Mouse (Mus musculus) spleen, adult 2 months (tissue): ENCODE measurements around the gene Mpzl3.

Source experiments
- CTCF ChIP-seq: fragments of 200-500 bp; IDR thresholded peaks from 2 replicates; pipeline ENCODE4 v1.5.1; 2011; ENCODE audit warnings: mild to moderate bottlenecking, inconsistent platforms; ENCODE audit not compliant: insufficient read depth, insufficient read length, insufficient replicate concordance; ENCODE audit errors: extremely low read depth
- POLR2A ChIP-seq: fragments of 200-500 bp; IDR thresholded peaks from 2 replicates; pipeline ENCODE4 v1.6.1; 2011; ENCODE audit warnings: low read depth, low read length, inconsistent platforms

GRCm38 (mm10) chr9:45023638-45024037 lies 31.3 kb upstream of the Mpzl3 start:
- no peak for TF ChIP-seq POLR2A
- TF ChIP-seq CTCF = no peak
